Mouse (Mus musculus) olfactory bulb, adult 2 months (tissue): ENCODE measurements around the gene Rab6b.

ENCODE experiments used
- CTCF ChIP-seq: fragments of 200-500 bp; IDR thresholded peaks from 2 replicates; pipeline ENCODE4 v1.5.1; 2012; ENCODE audit warnings: low read depth, mild to moderate bottlenecking, low read length, moderate library complexity; ENCODE audit not compliant: insufficient read depth
- POLR2A ChIP-seq: fragments of 200-500 bp; IDR thresholded peaks from 2 replicates; pipeline ENCODE4 v1.6.1; 2012; ENCODE audit warnings: mild to moderate bottlenecking, low read depth, low read length, moderate library complexity; ENCODE audit not compliant: insufficient read depth

DNA sequence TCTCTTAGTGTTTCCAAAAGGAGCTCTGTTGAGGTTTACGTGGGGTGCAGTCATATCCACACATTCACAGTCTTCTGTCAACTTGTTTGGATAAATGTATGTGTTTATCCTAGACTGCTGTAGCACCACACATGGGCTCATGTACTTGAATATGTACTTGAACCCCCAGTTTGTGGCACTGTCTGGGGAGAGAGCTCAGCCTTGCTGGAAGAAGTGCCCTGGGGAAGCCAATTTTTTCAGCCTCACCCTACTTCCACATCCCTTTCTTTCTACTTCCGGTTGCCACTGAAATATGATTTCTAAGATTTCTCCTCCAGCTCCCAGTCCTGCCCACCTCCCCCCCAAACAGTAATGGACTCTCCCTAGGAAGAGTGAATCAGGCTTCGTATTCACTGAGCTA is 17.9 kb upstream of the Rab6b start:
- no peak for TF ChIP-seq CTCF
- TF ChIP-seq POLR2A, result no peak
